Mouse (Mus musculus) CH12.LX (cell line): Measurements from ENCODE around the gene Hist1h1d.
"Not testable (repeated sequence)": the region's sequence is repeated elsewhere in the genome, so short reads cannot be mapped to it uniquely, and the experiment has no call there.

Source experiments
- CHD1 ChIP-seq: IDR thresholded peaks from 2 replicates; pipeline ENCODE4 v1.6.1; 2012; ENCODE audit warnings: low read depth, low read length, improper control_type of control experiment, inconsistent platforms
- CHD2 ChIP-seq: IDR thresholded peaks from 2 replicates; pipeline ENCODE4 v1.6.1; 2011; ENCODE audit warnings: low read length, improper control_type of control experiment
- CTCF ChIP-seq, 2 experiments: IDR thresholded peaks in 1 of 2; conservative IDR thresholded peaks in 1 of 2; 2 replicates each; pipeline ENCODE4 v1.5.1; 2011 to 2012; ENCODE audit warnings: low read depth in 2 of 2, low read length in 2 of 2, improper control_type of control experiment in 1 of 2, inconsistent platforms in 1 of 2, mild to moderate bottlenecking in 1 of 2, moderate library complexity in 1 of 2
- ETS1 ChIP-seq: conservative IDR thresholded peaks from 2 replicates; pipeline ENCODE4 v1.6.1; 2012; ENCODE audit warnings: low read depth, mild to moderate bottlenecking, inconsistent platforms, low read length, improper control_type of control experiment, moderate library complexity
- GABPA ChIP-seq: IDR thresholded peaks from 2 replicates; pipeline ENCODE4 v1.6.1; 2012; ENCODE audit warnings: low read depth, low read length, improper control_type of control experiment, inconsistent platforms; ENCODE audit not compliant: insufficient replicate concordance
- MAFK ChIP-seq: IDR thresholded peaks from 2 replicates; pipeline ENCODE4 v1.6.1; 2011; ENCODE audit warnings: low read length, improper control_type of control experiment; ENCODE audit not compliant: insufficient replicate concordance
- MAZ ChIP-seq: IDR thresholded peaks from 2 replicates; pipeline ENCODE4 v1.6.1; 2012; ENCODE audit warnings: low read depth, mild to moderate bottlenecking, inconsistent platforms, low read length, improper control_type of control experiment, moderate library complexity
- POLR2A ChIP-seq: IDR thresholded peaks from 2 replicates; pipeline ENCODE4 v1.6.1; 2011; ENCODE audit warnings: low read depth, mild to moderate bottlenecking, improper control_type of control experiment, low read length

GRCm38 (mm10) chr13:23574546-23575170 is 21.6 kb downstream of the Hist1h1d start:
- not testable (repeated sequence) for TF ChIP-seq GABPA; MAZ; ETS1; CHD2; CTCF (conservative IDR thresholded peaks at IDR 0.05 in 1 of 2, IDR thresholded peaks at IDR 0.05 in 1 of 2; ENCODE audit: low read depth in 2 of 2, low read length in 2 of 2); MAFK
- peak; percentile 85 for TF ChIP-seq POLR2A
- peak; percentile 84 for TF ChIP-seq CHD1
